Mouse (Mus musculus) spleen, adult 2 months (tissue): ENCODE data around the gene Nsun2.

ENCODE experiments used
- CTCF ChIP-seq: fragments of 200-500 bp; IDR thresholded peaks from 2 replicates; pipeline ENCODE4 v1.5.1; 2011; ENCODE audit warnings: mild to moderate bottlenecking, inconsistent platforms; ENCODE audit not compliant: insufficient read depth, insufficient read length, insufficient replicate concordance; ENCODE audit errors: extremely low read depth
- POLR2A ChIP-seq: fragments of 200-500 bp; IDR thresholded peaks from 2 replicates; pipeline ENCODE4 v1.6.1; 2011; ENCODE audit warnings: low read depth, low read length, inconsistent platforms

GRCm38 (mm10) chr13:69592226-69592625 lies 58.7 kb downstream of the Nsun2 start:
- no peak for TF ChIP-seq POLR2A
- TF ChIP-seq CTCF = no peak
